Mouse (Mus musculus) midbrain, embryonic 10.5 days (tissue): Measurements from ENCODE around the gene Rap1a. TPM values are rescaled to one million over a fixed set of nuclear protein-coding genes. Genes with fewer than 3 reads are reported as not detected.

Experiments
- DNase-seq: peaks from one replicate; pipeline ENCODE4 v3.0.0-alpha.2; 2017; ENCODE audit warnings: low spot score
- H3K27ac ChIP-seq: fragments of 300-500 bp; sonication (generic); replicated peaks from 2 replicates; pipeline ENCODE4 v1.5.1; 2016; ENCODE audit warnings: mild to moderate bottlenecking
- H3K27me3 ChIP-seq: fragments of 300-500 bp; sonication (generic); 2 replicates; pipeline ENCODE4 v1.6.1; 2016; ENCODE audit warnings: low read depth, mild to moderate bottlenecking; ENCODE audit not compliant: poor library complexity, severe bottlenecking
- H3K36me3 ChIP-seq: fragments of 300-500 bp; sonication (generic); 2 replicates; pipeline ENCODE4 v1.6.1; 2016; ENCODE audit warnings: mild to moderate bottlenecking, moderate library complexity
- H3K4me1 ChIP-seq: fragments of 300-500 bp; sonication (generic); 2 replicates; pipeline ENCODE4 v1.6.1; 2016
- H3K4me3 ChIP-seq: fragments of 300-500 bp; sonication (generic); 2 replicates; pipeline ENCODE4 v1.5.1; 2016; ENCODE audit warnings: mild to moderate bottlenecking, moderate library complexity
- H3K9me3 ChIP-seq: fragments of 300-500 bp; sonication (generic); replicated peaks from 2 replicates; pipeline ENCODE4 v1.6.1; 2016; ENCODE audit warnings: mild to moderate bottlenecking
- WGBS: fragments of 180-500 bp; shearing (Covaris S2); methylation state at CpG from one replicate; pipeline ENCODE4 v1.1.7; 2016; 5-methylcytosine and 5-hydroxymethylcytosine counted together
- polyA plus RNA-seq: library from polyadenylated mRNA; unstranded; fragments of >200 nt; fragmentation: Nextera tagmentation; extraction: Ambion mirVana; gene quantifications from 2 replicates; pipeline ENCODE4 v1.2.1, GENCODE M21; 2016

Rap1a gene
- polyA plus RNA-seq, 1 experiment from 2014 or later = 79.7 TPM

GRCm38 (mm10) chr3:105687324-105688060 is 113.6 kb downstream of the Rap1a start, which contains the start of gene Ddx20:
Gene Ddx20 (minus strand): TSS chr3:105687574.
- peaks cover 19% of the 10 kb centered on the region for H3K4me1 ChIP-seq
- peak within 1 kb of the TSS; percentile 94 for H3K27ac ChIP-seq
- under 1% methylated on average over 72 of the region's 72 CpGs for WGBS
- H3K27me3 ChIP-seq = 0 out of 2 replicates have a peak, but pooled peaks cover 7% of the 10 kb centered on the region
- peak; percentile 98 for DNase-seq
- H3K9me3 ChIP-seq = no peaks in the 10 kb centered on the region
- peak within 1 kb of the TSS; percentile 71 for H3K4me3 ChIP-seq
- H3K36me3 ChIP-seq = peaks cover 25% of the 10 kb centered on the region

GRCm38 (mm10) chr3:105686394-105687323 is 114.5 kb downstream of the Rap1a start:
- Histone ChIP-seq H3K9me3 (no peaks in the 10 kb centered on the region), H3K4me3 (peak overlapping the region; percentile 71), H3K36me3 (peaks cover 32% of the 10 kb centered on the region), H3K4me1 (peaks cover 19% of the 10 kb centered on the region), H3K27me3 (0 out of 2 replicates have a peak, but pooled peaks cover 7% of the 10 kb centered on the region), H3K27ac (peak overlapping the region; percentile 94)
- DNase-seq = no peak
- WGBS = 9% methylated on average over 60 of the region's 60 CpGs

- Histone ChIP-seq H3K9me3 (no peaks in the 10 kb centered on the region), H3K27me3 (no peaks in the 10 kb centered on the region), H3K4me3 (no peak overlapping the region), H3K36me3 (peaks cover 83% of the 10 kb centered on the region), H3K27ac (no peak overlapping the region), H3K4me1 (no peaks in the 10 kb centered on the region)
- WGBS = 96% methylated on average over 7 of the region's 7 CpGs
- DNase-seq = no peak
Observed at GRCm38 (mm10) chr3:105680346-105680745, 120.8 kb downstream of the Rap1a start.

Other genes starting within 250 kb of the Rap1a start
- gene Ddx20, start 113.8 kb downstream of the Rap1a start, polyA plus RNA-seq = 51.3 and 53.5 TPM in 2 replicates
- 0.90 and 1.0 TPM in 2 replicates for gene Inka2, start 96.7 kb downstream of the Rap1a start, polyA plus RNA-seq
- gene Adora3, start 69.5 kb upstream of the Rap1a start, polyA plus RNA-seq = 0.11 TPM in 1 of 2 replicates, not detected in the other
- not detected in 2 replicates for gene Tmigd3, start 69.6 kb upstream of the Rap1a start, polyA plus RNA-seq
- gene I830077J02Rik, start 131.3 kb upstream of the Rap1a start, polyA plus RNA-seq = 0.66 and 0.90 TPM in 2 replicates
- gene Wdr77, start 158.0 kb upstream of the Rap1a start, polyA plus RNA-seq = 166 and 188 TPM in 2 replicates
- 492 and 506 TPM in 2 replicates for gene Atp5f1, start 158.8 kb upstream of the Rap1a start, polyA plus RNA-seq
- 1.3 and 2.0 TPM in 2 replicates for gene Ovgp1, start 172.4 kb upstream of the Rap1a start, polyA plus RNA-seq
- gene Pifo, start 213.3 kb upstream of the Rap1a start, polyA plus RNA-seq = 0.91 TPM in 1 of 2 replicates, not detected in the other
- gene Chil5, start 231.5 kb upstream of the Rap1a start, polyA plus RNA-seq = not detected in 2 replicates